Mouse (Mus musculus): ENCODE results near the gene Dck.

The Dck gene

DNA sequence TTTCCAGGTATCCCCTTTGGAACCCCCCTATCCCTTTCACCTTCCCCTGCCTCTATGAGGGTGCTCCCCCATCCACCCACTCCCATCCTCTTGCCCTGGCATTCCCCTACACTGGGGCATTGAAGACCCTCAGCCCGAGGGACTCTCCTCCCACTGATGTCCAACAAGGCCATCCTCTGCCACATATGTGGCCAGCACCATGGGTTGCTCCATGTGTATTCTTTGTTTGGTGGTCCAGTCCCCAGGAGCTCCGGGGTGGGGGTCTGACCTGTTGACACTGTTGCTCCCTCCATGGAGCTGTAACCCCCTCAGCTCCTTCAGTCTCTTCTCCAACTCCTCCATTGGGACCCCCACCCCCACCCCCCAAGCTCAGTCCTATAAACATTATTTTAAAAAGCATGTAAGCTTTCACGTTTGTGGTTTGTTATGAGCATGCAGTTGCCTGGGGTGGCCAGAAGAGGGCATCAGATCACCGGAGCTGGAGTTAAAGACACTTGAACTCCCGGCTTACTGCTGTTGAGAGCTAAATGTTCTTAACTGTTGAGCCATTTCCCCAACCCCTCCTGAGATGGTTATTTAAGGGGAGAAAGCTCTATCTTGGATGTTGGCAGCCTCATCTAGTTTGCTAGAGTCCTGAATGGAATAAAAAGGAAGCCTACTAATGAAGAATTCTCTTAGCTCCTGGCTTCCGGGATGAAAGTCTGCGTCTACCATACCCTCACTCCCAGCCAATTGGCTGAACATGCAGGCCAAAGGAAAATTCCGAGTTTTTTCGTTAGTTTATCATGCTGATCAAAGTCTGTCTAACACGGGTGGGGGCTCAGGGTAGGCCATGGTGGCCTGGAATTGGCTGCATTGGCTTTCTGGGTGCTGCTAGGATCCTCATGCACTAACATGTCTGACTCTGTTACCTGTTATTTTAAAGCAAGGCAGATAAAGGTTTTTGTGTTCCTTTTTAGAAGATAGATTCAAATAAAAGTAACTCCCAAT is 26.8 kb downstream of the Dck start:
- DNase-seq (ENCODE audit: low spot score in 2 of 2): peak; percentile 14 to 20

DNA sequence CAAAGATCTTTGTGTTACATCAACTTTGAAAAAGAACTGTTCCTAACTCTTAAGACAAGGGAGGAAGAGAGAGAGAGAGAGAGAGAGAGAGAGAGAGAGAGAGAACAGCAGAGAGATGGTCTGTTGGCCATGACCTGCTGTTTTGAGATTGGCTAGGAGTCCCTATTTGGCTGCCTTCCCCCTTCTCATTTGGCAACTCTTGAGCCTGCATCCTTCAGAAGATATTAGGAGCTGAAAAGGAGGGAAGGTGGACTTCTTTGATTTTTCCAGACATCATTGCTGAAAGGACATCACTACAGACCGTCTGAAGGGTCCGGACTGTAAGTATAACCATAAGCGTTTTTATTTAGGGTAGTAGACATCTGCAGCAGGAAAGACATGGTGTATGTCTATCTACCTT is 28.9 kb downstream of the Dck start:
- DNase-seq (ENCODE audit: low spot score in 2 of 2): no peak

DNA sequence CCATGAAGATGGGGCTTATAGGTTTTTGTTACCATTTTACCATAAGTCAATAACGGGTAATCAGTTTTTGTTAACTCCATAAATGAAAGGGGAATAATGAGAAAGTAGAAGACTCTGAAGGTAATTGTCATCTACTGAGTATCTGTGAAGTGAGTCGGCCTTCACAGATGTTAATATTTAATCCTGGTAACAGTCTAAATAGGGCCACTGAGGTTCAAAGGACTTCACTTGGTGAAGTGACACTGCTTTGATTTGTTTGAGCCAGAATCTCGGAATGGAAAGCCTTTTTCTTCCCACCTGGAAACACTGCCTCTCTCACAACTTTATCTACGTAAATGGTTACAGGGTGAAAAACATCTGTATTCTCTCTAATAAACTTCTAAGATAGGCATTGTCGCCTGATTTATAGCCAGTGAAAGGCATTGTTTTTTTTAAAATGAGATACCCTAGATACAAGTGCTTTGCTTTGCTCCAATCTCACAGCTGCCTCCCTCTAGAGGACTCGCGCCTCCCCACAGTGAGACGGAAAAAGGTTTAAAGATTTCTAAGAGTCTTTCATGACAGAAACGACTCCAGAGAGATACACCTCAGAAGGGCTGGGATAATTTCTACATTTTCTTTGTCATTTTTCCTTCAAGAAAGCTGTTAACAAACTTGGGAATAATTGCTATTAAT is 31.3 kb downstream of the Dck start:
- DNase-seq (ENCODE audit: low spot score in 2 of 2): no peak

DNA sequence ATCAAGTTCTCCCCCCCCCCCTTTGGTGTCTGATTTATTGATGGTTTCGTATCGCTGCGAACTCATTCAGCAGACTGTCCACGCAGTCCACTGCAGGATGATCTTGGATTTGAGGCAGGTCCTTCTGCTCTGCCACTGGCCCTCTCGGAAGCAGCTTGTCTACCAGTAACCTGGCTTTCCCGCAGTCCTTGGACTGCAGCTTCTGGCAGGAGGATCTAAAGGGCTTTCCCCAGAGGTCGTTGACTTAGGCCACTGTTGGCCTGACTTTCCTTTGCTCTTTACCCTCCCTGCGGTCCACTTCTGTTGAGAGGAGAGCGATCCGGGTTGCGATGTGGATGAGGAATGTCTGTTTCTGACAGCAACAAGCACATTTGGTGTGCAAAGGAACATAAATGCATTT is 31.8 kb downstream of the Dck start:
- no peak for DNase-seq (ENCODE audit: low spot score in 2 of 2)

DNA sequence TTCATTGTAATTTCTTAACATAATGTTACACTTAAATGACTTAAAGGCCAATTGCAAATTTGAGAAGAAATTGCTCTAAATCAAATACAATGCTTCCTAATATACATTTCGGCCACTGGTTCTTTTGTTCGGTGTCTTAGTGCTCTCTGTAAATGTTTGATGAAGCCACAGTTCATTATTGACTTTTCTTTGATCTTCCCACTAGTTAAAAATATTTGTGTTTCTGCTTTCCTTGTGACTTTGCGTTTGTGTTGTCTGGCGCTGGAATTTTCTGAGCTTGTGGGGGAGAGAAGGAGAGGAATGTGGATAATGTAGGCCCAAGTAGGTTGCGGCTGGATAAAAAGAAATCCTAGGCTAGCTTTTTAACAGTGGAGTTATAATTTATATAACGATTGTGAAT is 32.3 kb downstream of the Dck start:
- no peak for DNase-seq (ENCODE audit: low spot score in 2 of 2)

DNA sequence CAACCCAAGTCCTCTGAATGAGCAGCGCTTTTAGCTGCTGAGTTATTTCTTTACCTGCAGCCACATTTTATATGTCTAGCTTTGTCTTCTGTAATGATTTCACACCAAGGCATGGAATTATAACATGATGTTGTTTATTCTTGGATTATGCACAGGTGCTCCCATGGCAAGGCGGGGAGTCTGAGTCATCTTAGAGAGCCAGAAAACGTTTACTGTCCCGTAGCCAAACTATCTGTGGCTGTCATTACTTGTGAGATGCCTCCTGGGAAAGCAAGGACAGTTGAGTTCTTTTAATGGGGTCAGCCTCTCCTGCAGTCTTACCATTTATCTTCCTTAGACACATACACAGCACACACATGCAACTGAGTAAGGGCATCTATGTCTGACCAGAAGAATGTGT is 40.8 kb downstream of the Dck start:
- no peak for DNase-seq (ENCODE audit: low spot score in 2 of 2)

- DNase-seq (ENCODE audit: low spot score in 2 of 2): no peak
Measured at GRCm38 (mm10) chr5:88806278-88806677, 41.5 kb downstream of the Dck start.

- DNase-seq (ENCODE audit: low spot score in 2 of 2): no peak
Measured at GRCm38 (mm10) chr5:88807342-88807741, 42.5 kb downstream of the Dck start.

GRCm38 (mm10) chr5:88813188-88813587 is 48.4 kb downstream of the Dck start:
- no peak for DNase-seq (ENCODE audit: low spot score in 2 of 2)

DNA sequence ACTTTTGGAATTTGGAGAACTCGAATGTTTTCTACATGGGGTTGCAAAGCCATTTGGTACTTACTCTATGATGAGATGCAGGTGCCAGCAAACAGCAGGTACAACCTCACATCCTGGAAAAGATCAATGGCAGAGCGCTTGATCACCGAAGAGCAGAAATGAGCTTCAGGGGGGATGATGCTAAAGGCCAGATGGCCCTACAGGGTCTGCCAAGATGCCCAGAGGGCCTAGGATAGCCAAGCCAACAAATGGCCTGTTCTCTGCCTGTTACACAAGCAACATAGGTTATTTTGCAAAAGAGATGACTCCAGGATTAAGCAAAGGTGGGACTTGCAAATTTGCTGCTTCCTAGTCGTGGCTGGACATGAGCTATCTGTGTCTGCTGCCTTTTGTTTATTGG is 49.8 kb downstream of the Dck start:
- no peak for DNase-seq (ENCODE audit: low spot score in 2 of 2)

- no peak for DNase-seq (ENCODE audit: low spot score in 2 of 2)
Measured at GRCm38 (mm10) chr5:88821542-88821941, 56.7 kb downstream of the Dck start.

GRCm38 (mm10) chr5:88824838-88825237 is 60.0 kb downstream of the Dck start:
- DNase-seq (ENCODE audit: low spot score in 2 of 2): no peak

GRCm38 (mm10) chr5:88829835-88830571 is 65.2 kb downstream of the Dck start:
- no peak for DNase-seq (ENCODE audit: low spot score in 2 of 2)

DNA sequence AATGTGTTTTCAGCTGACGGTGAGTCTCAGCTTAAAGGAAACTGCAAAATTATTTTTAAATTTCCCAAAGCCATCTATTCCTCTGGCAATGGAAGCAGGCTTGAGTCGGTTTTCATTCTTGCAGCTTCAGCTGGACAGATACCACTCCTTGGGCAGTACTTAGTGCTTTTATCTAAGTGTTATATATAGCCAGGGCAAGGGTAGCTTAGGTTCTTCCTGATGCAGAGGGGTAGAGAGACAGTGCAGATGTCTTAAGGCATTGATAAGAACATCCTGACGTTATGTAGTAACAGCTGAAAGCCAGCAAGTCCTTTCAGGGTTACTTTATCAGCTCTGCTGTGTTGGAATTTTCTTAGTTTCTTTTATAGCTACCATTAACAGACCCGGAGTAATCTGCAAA is 66.1 kb downstream of the Dck start:
- no peak for DNase-seq (ENCODE audit: low spot score in 2 of 2)

GRCm38 (mm10) chr5:88831935-88832334 is 67.1 kb downstream of the Dck start:
- DNase-seq (ENCODE audit: low spot score in 2 of 2): no peak
